Mouse (Mus musculus): ENCODE measurements at regions not wholly inside any gene's neighbourhood (a gene's known extent, or its start where the extent isn't known, plus 50 kb on each side); places are given as distances from the start of the nearest gene placed in this dataset.

GRCm38 (mm10) chr11:114611690-114612089 is 56.6 kb upstream of the Rpl38 start:
- no peak for DNase-seq

GRCm38 (mm10) chr11:114608009-114608408 is 60.3 kb upstream of the Rpl38 start:
- no peak for DNase-seq

GRCm38 (mm10) chr11:114603108-114603507 is 65.2 kb upstream of the Rpl38 start:
- no peak for DNase-seq

- peak; percentile 62 for DNase-seq
Measured at GRCm38 (mm10) chr11:114597225-114597624, 71.1 kb upstream of the Rpl38 start.

- no peak for DNase-seq
Measured at GRCm38 (mm10) chr11:114592961-114593360, 75.4 kb upstream of the Rpl38 start.

GRCm38 (mm10) chr11:114588554-114588953 is 79.8 kb upstream of the Rpl38 start:
- DNase-seq = no peak

GRCm38 (mm10) chr11:114587986-114588385 is 80.3 kb upstream of the Rpl38 start:
- no peak for DNase-seq

- DNase-seq = no peak
Measured at GRCm38 (mm10) chr11:114586400-114586799, 81.9 kb upstream of the Rpl38 start.

GRCm38 (mm10) chr11:114584804-114585203 is 83.5 kb upstream of the Rpl38 start:
- DNase-seq = no peak

- no peak for DNase-seq
Measured at GRCm38 (mm10) chr11:114584146-114584545, 84.2 kb upstream of the Rpl38 start.

GRCm38 (mm10) chr11:114579986-114580385 is 88.3 kb upstream of the Rpl38 start:
- DNase-seq = no peak

- DNase-seq = no peak
Measured at GRCm38 (mm10) chr11:114578551-114578950, 89.8 kb upstream of the Rpl38 start.

- DNase-seq = no peak
Measured at GRCm38 (mm10) chr11:114576803-114577202, 91.5 kb upstream of the Rpl38 start.

GRCm38 (mm10) chr11:114571144-114571869 is 97.0 kb upstream of the Rpl38 start:
- DNase-seq = peak; percentile 31

- DNase-seq = no peak
Measured at GRCm38 (mm10) chr11:114570076-114570475, 98.2 kb upstream of the Rpl38 start.

GRCm38 (mm10) chr11:114567814-114568800 is 100.2 kb upstream of the Rpl38 start:
- DNase-seq = peak; percentile 40

- DNase-seq = peak; percentile 55
Measured at GRCm38 (mm10) chr11:114567045-114567780, 101.1 kb upstream of the Rpl38 start.

GRCm38 (mm10) chr11:114564949-114565348 is 103.4 kb upstream of the Rpl38 start:
- DNase-seq = no peak

GRCm38 (mm10) chr11:114563172-114563571 is 105.2 kb upstream of the Rpl38 start:
- no peak for DNase-seq

GRCm38 (mm10) chr11:114554576-114554975 is 113.7 kb upstream of the Rpl38 start:
- no peak for DNase-seq

- peak; percentile 75 for DNase-seq
Measured at GRCm38 (mm10) chr11:114553992-114554391, 114.3 kb upstream of the Rpl38 start.

- DNase-seq = no peak
Measured at GRCm38 (mm10) chr11:114552176-114552575, 116.1 kb upstream of the Rpl38 start.

GRCm38 (mm10) chr11:114551262-114551661 is 117.1 kb upstream of the Rpl38 start:
- no peak for DNase-seq
